Mouse (Mus musculus) brown adipose tissue, adult 24 weeks (tissue): ENCODE results near the gene Fto. TPM values are rescaled to one million over a fixed set of nuclear protein-coding genes. Genes with fewer than 3 reads are reported as not detected.

Experiments used
- H3K27ac ChIP-seq: fragments of 200-500 bp; replicated peaks from 2 replicates; pipeline ENCODE4 v1.5.1; 2012; ENCODE audit warnings: low read depth, mild to moderate bottlenecking, low read length
- H3K4me1 ChIP-seq: fragments of 200-500 bp; 2 replicates; pipeline ENCODE4 v1.6.1; 2012; ENCODE audit warnings: low read length, mixed read lengths; ENCODE audit not compliant: control insufficient read depth, insufficient read depth, insufficient read length
- H3K4me3 ChIP-seq: fragments of 200-500 bp; 2 replicates; pipeline ENCODE4 v1.5.1; 2012; ENCODE audit warnings: low read depth, mild to moderate bottlenecking, low read length, moderate library complexity; ENCODE audit not compliant: insufficient read depth
- polyA plus RNA-seq: library from polyadenylated mRNA; stranded (reverse); fragments of >200 nt; gene quantifications from 2 replicates; pipeline ENCODE4 v1.2.4, GENCODE M21; 2012; ENCODE audit not compliant: missing spikeins, insufficient read depth, insufficient read length

Gene Fto
- polyA plus RNA-seq, 1 experiment: 39.7 TPM

GRCm38 (mm10) chr8:91304481-91305386 is 8.6 kb upstream of the Fto start:
- Histone ChIP-seq H3K4me3 (no peak overlapping the region), H3K27ac (no peak overlapping the region), H3K4me1 (no peaks in the 10 kb centered on the region)

- H3K4me1 ChIP-seq: no peaks in the 10 kb centered on the region
- no peak overlapping the region for H3K27ac ChIP-seq
- peak overlapping the region; percentile 75 for H3K4me3 ChIP-seq
These were observed 983 bp upstream of the Fto start for GRCm38 (mm10) chr8:91312342-91312741.

DNA sequence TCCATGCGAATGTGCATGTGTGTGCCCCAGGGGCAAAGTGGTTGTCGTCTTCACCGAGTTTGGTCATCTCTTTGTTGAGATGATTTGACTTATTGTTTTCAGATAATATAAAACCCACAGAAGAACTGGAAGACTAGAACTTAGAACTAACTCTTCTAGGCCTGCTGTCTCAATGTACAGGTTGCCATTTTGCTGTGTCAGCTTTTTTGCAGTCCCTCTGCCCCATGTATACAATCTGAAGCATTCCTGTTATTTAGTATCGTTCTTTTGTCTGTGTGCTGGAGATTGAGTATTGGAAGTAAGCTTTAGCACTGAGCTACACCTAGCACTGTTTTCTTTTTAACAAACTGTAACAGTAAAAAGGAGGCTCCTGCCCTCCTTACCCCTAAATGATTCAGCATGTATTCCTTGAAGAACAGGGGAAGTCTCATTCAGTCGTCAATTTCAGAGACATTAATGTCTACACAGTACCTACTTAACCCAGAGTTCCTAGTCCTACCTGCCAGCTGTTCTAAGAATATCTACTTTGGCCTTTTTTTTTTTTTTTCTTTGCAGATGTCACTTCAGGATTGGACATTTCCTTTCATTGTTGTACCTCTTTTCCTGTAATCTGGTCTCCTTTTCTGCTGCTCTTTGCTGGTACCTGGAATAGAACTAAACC is 4.4 kb downstream of the Fto start:
- Histone ChIP-seq H3K4me3 (no peak overlapping the region), H3K27ac (no peak overlapping the region), H3K4me1 (peaks cover 3% of the 10 kb centered on the region; the same call in 1 of the 2 replicates)

DNA sequence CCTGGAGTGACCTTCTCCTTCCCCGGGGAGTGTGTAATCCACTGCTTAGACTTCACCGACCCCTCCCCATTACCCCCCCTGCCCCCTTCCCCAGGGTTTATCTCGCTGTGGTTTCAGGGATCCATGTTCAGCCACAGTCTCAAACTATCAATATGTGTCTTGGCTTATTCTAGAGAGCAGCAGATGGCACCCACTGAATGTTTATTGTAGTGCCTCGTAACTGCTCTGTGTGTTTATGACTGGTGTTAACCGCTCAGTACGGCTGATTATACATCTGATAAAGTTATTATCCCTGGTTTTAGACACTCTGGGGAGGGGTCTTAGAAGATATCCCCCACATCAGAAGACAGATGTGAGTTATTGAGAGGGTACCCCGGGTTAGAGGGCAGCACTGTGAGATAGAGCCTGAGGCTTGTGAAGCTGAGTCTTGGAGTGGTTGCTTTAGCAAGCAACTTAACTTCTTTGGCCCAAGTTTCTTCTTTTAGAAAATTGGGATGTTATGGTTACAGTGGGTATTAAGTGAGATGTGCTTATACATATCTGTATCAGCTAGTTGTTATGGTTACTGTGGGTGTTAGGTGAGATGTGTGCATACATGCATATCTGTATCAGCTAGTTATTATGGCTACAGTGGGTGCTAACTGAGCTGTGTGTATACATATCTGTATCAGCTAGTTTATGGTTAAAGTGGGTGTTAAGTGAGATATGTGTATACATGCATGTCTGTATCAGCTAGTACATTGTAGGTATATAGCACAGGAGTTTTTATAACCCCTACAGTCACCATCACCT is 5.8 kb downstream of the Fto start:
- H3K4me1 ChIP-seq: peaks cover 6% of the 10 kb centered on the region

GRCm38 (mm10) chr8:91323511-91323910 is 10.2 kb downstream of the Fto start:
- Histone ChIP-seq H3K27ac (no peak overlapping the region), H3K4me1 (peaks cover 9% of the 10 kb centered on the region), H3K4me3 (no peak overlapping the region)

More for the DNA sequence above, 5.8 kb downstream of the Fto start:
- no peak overlapping the region for H3K27ac ChIP-seq
- H3K4me3 ChIP-seq: no peak overlapping the region

DNA sequence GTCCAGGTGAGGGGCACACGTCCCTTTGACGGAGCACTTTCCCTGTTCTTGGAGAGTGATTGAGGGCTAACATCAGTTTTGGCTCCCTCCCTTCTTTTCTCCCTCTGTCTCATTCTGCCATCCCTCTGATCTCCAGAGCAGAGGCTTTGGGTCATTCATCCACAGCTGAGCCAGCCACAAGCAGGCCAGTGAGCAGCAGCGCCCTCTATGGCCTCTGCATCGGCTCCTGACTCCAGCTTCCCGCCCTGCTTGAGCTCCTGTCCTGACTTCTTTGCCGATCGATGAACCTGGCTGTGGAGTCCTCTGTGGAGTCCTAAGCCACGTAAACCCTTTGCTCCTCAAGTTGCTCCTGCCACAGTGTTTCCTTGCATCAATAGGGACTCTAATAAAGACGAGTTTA is 10.9 kb downstream of the Fto start:
- peaks cover 13% of the 10 kb centered on the region for H3K4me1 ChIP-seq
- H3K27ac ChIP-seq: 0 out of 2 replicates have a peak overlapping the region, but pooled peaks have one; percentile 32
- no peak overlapping the region for H3K4me3 ChIP-seq

DNA sequence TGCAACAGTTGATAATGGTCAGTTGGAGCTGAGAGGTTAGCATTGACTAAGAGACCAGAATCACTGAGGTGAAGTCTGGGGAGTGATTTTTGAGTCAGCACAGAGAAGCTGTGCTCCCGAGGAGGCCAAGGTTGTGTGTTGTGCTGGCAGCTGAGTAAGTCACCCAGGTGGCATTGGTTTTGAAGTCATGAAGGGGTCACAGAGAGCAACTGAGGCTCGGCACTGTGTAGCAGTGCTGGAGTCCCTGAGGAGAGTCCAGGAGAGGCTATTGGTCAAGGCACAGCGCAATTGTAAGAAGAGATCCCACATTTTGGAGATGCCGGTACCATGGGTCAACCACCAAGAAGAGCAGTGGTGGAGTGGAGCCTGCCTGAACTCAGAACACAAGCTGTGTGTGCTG is 11.6 kb downstream of the Fto start:
- Histone ChIP-seq H3K4me1 (peaks cover 17% of the 10 kb centered on the region), H3K27ac (no peak overlapping the region)

GRCm38 (mm10) chr8:91326018-91326417 is 12.7 kb downstream of the Fto start:
- no peak overlapping the region for H3K27ac ChIP-seq
- H3K4me1 ChIP-seq: peaks cover 21% of the 10 kb centered on the region
- no peak overlapping the region for H3K4me3 ChIP-seq

More for the DNA sequence above, 11.6 kb downstream of the Fto start:
- no peak overlapping the region for H3K4me3 ChIP-seq

GRCm38 (mm10) chr8:91326946-91327345 is 13.6 kb downstream of the Fto start:
- Histone ChIP-seq H3K4me3 (no peak overlapping the region), H3K27ac (no peak overlapping the region), H3K4me1 (peaks cover 28% of the 10 kb centered on the region)

- Histone ChIP-seq H3K4me3 (no peak overlapping the region), H3K27ac (no peak overlapping the region), H3K4me1 (peaks cover 28% of the 10 kb centered on the region)
These were observed 14.3 kb downstream of the Fto start for GRCm38 (mm10) chr8:91327471-91328205.

DNA sequence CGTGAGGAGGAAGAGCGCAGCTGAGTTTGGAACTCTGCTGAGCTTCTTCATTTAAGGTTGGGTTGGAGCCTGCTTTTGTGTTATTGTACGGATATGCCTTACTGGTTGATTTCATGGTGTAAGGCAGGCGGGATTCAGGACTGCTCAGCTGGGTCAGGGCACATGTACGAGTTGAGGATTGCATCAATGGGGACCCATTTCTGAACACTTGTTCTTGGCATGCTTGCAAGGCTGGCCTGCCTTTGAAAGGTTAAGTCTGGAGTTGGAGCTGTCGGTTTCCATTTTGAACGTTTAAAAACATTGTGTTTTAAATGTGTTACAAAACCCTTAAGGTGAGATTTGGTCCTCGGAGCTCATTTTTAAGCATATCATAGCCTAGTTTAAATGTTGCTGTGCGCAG is 15.7 kb downstream of the Fto start:
- H3K4me1 ChIP-seq: peaks cover 24% of the 10 kb centered on the region
- no peak overlapping the region for H3K4me3 ChIP-seq
- peak overlapping the region; percentile 62 for H3K27ac ChIP-seq

DNA sequence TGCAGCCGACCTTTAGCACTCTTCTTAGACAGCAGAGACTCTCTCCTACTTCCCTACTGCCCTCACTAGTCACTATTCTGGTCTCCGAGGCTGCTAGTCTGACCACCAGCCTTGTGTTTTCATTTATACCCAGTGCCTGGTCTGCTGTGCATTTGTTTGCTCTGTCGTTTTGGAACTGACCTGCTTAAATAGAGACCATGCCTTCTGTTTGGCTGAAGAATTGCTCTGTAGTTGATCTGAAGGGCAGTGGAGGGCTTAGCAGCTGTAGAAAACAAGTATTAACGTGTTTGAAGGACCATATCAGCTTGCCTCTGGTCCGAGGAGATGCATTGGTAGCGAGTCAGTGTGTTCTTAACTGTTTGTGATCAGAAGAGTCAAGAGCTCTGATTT is 16.1 kb downstream of the Fto start:
- H3K4me1 ChIP-seq: peaks cover 22% of the 10 kb centered on the region
- peak overlapping the region; percentile 62 for H3K27ac ChIP-seq
- H3K4me3 ChIP-seq: no peak overlapping the region

DNA sequence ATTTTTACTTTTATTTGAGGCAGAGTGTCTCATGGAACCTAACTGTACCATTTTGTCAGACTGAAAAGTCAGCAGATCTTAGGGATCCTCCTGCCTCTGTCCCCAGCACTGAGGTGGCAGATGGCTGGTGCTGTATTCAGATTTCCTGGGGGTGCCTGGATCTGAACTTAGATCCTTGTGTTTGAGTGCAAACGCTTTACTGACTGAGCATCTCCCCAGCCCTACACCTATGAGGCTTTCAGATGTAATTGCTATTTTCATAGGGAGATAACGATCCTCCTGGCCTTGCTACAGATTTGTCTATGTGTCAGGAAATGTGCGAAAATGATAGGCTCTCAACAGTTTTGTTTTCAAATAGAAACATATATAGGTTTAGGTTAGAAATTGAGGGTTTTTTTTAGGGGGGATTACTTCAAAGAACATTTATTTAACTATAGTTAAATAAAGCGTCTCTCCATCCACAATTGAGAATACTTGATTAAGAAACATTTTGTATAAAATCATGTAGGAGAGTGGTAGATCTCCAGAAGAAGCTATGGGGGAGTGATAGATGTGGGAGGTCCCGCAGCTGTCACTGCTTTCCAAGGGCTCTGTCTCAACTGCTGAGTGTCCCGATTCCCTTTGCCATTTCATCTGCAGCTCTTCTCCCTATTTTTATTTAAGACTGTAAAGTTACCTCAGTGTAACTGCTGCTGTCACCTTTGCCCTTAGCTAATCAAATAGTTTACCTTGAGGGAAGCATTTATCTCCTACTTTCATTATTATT is 25.2 kb downstream of the Fto start:
- Histone ChIP-seq H3K27ac (no peak overlapping the region), H3K4me3 (no peak overlapping the region), H3K4me1 (peaks cover 5% of the 10 kb centered on the region)

- Histone ChIP-seq H3K27ac (no peak overlapping the region), H3K4me3 (no peak overlapping the region), H3K4me1 (peaks cover 5% of the 10 kb centered on the region)
These were observed 26.3 kb downstream of the Fto start for GRCm38 (mm10) chr8:91339651-91340050.
